Mouse (Mus musculus) common myeloid progenitor, adult 5-6 weeks (primary cell): Measurements from ENCODE around the gene Tmx1. TPM values are rescaled to one million over a fixed set of nuclear protein-coding genes. Genes with fewer than 3 reads are reported as not detected.

ENCODE experiments used
- ATAC-seq: replicated peaks from 2 replicates; pipeline ENCODE4 v1.8.0; 2016; ENCODE audit warnings: low read depth, mild to moderate bottlenecking, moderate TSS enrichment, inconsistent platforms; ENCODE audit not compliant: poor library complexity, severe bottlenecking
- total RNA-seq: library from RNA; stranded (forward); fragments of 200-1000, 187-1606 nt; gene quantifications from 2 replicates; pipeline ENCODE4 v1.2.3, GENCODE M21; 2017

The Tmx1 gene
- 97.5 and 108 TPM in 2 replicates for total RNA-seq

- peak; percentile 86 for ATAC-seq
Observed at GRCm38 (mm10) chr12:70452726-70453645, at the start of gene Tmx1. Gene Tmx1, plus strand, starts transcription at chr12:70453095.

- ATAC-seq, result no peak
Observed at GRCm38 (mm10) chr12:70404327-70404726, 48.6 kb upstream of the Tmx1 start.

GRCm38 (mm10) chr12:70408396-70408795, 44.5 kb upstream of the Tmx1 start:
- no peak for ATAC-seq

GRCm38 (mm10) chr12:70409600-70409999, 43.3 kb upstream of the Tmx1 start:
- ATAC-seq, result no peak

GRCm38 (mm10) chr12:70420216-70420615, 32.7 kb upstream of the Tmx1 start:
- no peak for ATAC-seq

GRCm38 (mm10) chr12:70421028-70421427, 31.9 kb upstream of the Tmx1 start:
- ATAC-seq, result no peak

GRCm38 (mm10) chr12:70422322-70423118, 30.4 kb upstream of the Tmx1 start:
- ATAC-seq, result no peak

GRCm38 (mm10) chr12:70427885-70428284, 25.0 kb upstream of the Tmx1 start:
- no peak for ATAC-seq

GRCm38 (mm10) chr12:70429637-70430036, 23.3 kb upstream of the Tmx1 start:
- no peak for ATAC-seq

- ATAC-seq, result peak; percentile 72
Observed at GRCm38 (mm10) chr12:70430307-70430950, 22.5 kb upstream of the Tmx1 start.

GRCm38 (mm10) chr12:70431428-70431827, 21.5 kb upstream of the Tmx1 start:
- ATAC-seq, result no peak

- no peak for ATAC-seq
Observed at GRCm38 (mm10) chr12:70449961-70450360, 2.9 kb upstream of the Tmx1 start.

GRCm38 (mm10) chr12:70451533-70451932, 1.4 kb upstream of the Tmx1 start:
- no peak for ATAC-seq

- ATAC-seq, result peak; percentile 76
Observed at GRCm38 (mm10) chr12:70452143-70452542, 752 bp upstream of the Tmx1 start.

GRCm38 (mm10) chr12:70455226-70455625, 2.3 kb downstream of the Tmx1 start:
- no peak for ATAC-seq

GRCm38 (mm10) chr12:70459546-70459945, 6.7 kb downstream of the Tmx1 start:
- no peak for ATAC-seq

GRCm38 (mm10) chr12:70464016-70464415, 11.1 kb downstream of the Tmx1 start:
- no peak for ATAC-seq

- no peak for ATAC-seq
Observed at GRCm38 (mm10) chr12:70475336-70475735, 22.4 kb downstream of the Tmx1 start.

GRCm38 (mm10) chr12:70476884-70477576, 24.1 kb downstream of the Tmx1 start:
- peak; percentile 63 for ATAC-seq
